Mouse (Mus musculus): Measurements from ENCODE around the gene Rexo4. TPM values are rescaled to one million over a fixed set of nuclear protein-coding genes. Genes with fewer than 3 reads are reported as not detected.

The Rexo4 gene
- polyA plus RNA-seq (2012; ENCODE audit: insufficient read depth, insufficient read length, missing spikeins): 57.9 and 62.1 TPM in 2 replicates

- peak within 1 kb of the TSS; percentile 95 for H3K4me3 ChIP-seq (ENCODE audit: insufficient read depth, low read length)
- TF ChIP-seq CTCF (IDR thresholded peaks at IDR 0.05; ENCODE audit: low read depth, low read length) (no peak), POLR2A (IDR thresholded peaks at IDR 0.05; ENCODE audit: borderline replicate concordance, low read depth, low read length) (no peak)
- peaks cover 22% of the 10 kb centered on the region for H3K4me1 ChIP-seq (ENCODE audit: control insufficient read depth, insufficient read depth, low read length)
- H3K27ac ChIP-seq (ENCODE audit: insufficient read depth, low read depth, low read length): peak within 1 kb of the TSS; percentile 96
Observed at GRCm38 (mm10) chr2:26963923-26964723, at the start of gene Rexo4. TSS of gene Rexo4 (minus strand) at chr2:26964386.

GRCm38 (mm10) chr2:27009714-27010244 lies 45.6 kb upstream of the Rexo4 start, which contains the start of gene Cacfd1:
TSS of gene Cacfd1 (plus strand) at chr2:27009926.
- Histone ChIP-seq H3K27ac (ENCODE audit: insufficient read depth, low read depth, low read length) (peak within 1 kb of the TSS; percentile 49), H3K4me3 (ENCODE audit: insufficient read depth, low read length) (peak within 1 kb of the TSS; percentile 86), H3K4me1 (ENCODE audit: control insufficient read depth, insufficient read depth, low read length) (peaks cover 17% of the 10 kb centered on the region)
- TF ChIP-seq CTCF (IDR thresholded peaks at IDR 0.05; ENCODE audit: low read depth, low read length) (no peak), POLR2A (IDR thresholded peaks at IDR 0.05; ENCODE audit: borderline replicate concordance, low read depth, low read length) (no peak)

- Histone ChIP-seq H3K27ac (ENCODE audit: insufficient read depth, low read depth, low read length) (no peak overlapping the region), H3K4me1 (ENCODE audit: control insufficient read depth, insufficient read depth, low read length) (peaks cover 17% of the 10 kb centered on the region), H3K4me3 (ENCODE audit: insufficient read depth, low read length) (no peak overlapping the region)
- TF ChIP-seq CTCF (IDR thresholded peaks at IDR 0.05; ENCODE audit: low read depth, low read length) (no peak), POLR2A (IDR thresholded peaks at IDR 0.05; ENCODE audit: borderline replicate concordance, low read depth, low read length) (no peak)
Observed at GRCm38 (mm10) chr2:27007701-27008100, 43.5 kb upstream of the Rexo4 start.

- Histone ChIP-seq H3K4me3 (ENCODE audit: insufficient read depth, low read length) (no peak overlapping the region), H3K4me1 (ENCODE audit: control insufficient read depth, insufficient read depth, low read length) (peaks cover 11% of the 10 kb centered on the region)
- no peak for TF ChIP-seq POLR2A (IDR thresholded peaks at IDR 0.05; ENCODE audit: borderline replicate concordance, low read depth, low read length)
- no peak for TF ChIP-seq CTCF (IDR thresholded peaks at IDR 0.05; ENCODE audit: low read depth, low read length)
Observed at GRCm38 (mm10) chr2:27006255-27006654, 42.1 kb upstream of the Rexo4 start.

GRCm38 (mm10) chr2:26997993-26998392 lies 33.8 kb upstream of the Rexo4 start:
- Histone ChIP-seq H3K27ac (ENCODE audit: insufficient read depth, low read depth, low read length) (no peak overlapping the region), H3K4me3 (ENCODE audit: insufficient read depth, low read length) (no peak overlapping the region), H3K4me1 (ENCODE audit: control insufficient read depth, insufficient read depth, low read length) (no peaks in the 10 kb centered on the region)
- no peak for TF ChIP-seq POLR2A (IDR thresholded peaks at IDR 0.05; ENCODE audit: borderline replicate concordance, low read depth, low read length)
- no peak for TF ChIP-seq CTCF (IDR thresholded peaks at IDR 0.05; ENCODE audit: low read depth, low read length)

More at GRCm38 (mm10) chr2:27006255-27006654, 42.1 kb upstream of the Rexo4 start:
- H3K27ac ChIP-seq (ENCODE audit: insufficient read depth, low read depth, low read length): no peak overlapping the region

- Histone ChIP-seq H3K4me3 (ENCODE audit: insufficient read depth, low read length) (no peak overlapping the region), H3K27ac (ENCODE audit: insufficient read depth, low read depth, low read length) (no peak overlapping the region), H3K4me1 (ENCODE audit: control insufficient read depth, insufficient read depth, low read length) (no peaks in the 10 kb centered on the region)
- TF ChIP-seq CTCF (IDR thresholded peaks at IDR 0.05; ENCODE audit: low read depth, low read length) (no peak), POLR2A (IDR thresholded peaks at IDR 0.05; ENCODE audit: borderline replicate concordance, low read depth, low read length) (no peak)
Observed at GRCm38 (mm10) chr2:26997498-26997897, 33.3 kb upstream of the Rexo4 start.

GRCm38 (mm10) chr2:26993936-26994335 lies 29.8 kb upstream of the Rexo4 start:
- Histone ChIP-seq H3K27ac (ENCODE audit: insufficient read depth, low read depth, low read length) (no peak overlapping the region), H3K4me1 (ENCODE audit: control insufficient read depth, insufficient read depth, low read length) (no peaks in the 10 kb centered on the region), H3K4me3 (ENCODE audit: insufficient read depth, low read length) (no peak overlapping the region)
- no peak for TF ChIP-seq POLR2A (IDR thresholded peaks at IDR 0.05; ENCODE audit: borderline replicate concordance, low read depth, low read length)
- no peak for TF ChIP-seq CTCF (IDR thresholded peaks at IDR 0.05; ENCODE audit: low read depth, low read length)

GRCm38 (mm10) chr2:26984640-26985039 lies 20.5 kb upstream of the Rexo4 start:
- H3K27ac ChIP-seq (ENCODE audit: insufficient read depth, low read depth, low read length): no peak overlapping the region
- H3K4me3 ChIP-seq (ENCODE audit: insufficient read depth, low read length): no peak overlapping the region
- peaks cover 10% of the 10 kb centered on the region for H3K4me1 ChIP-seq (ENCODE audit: control insufficient read depth, insufficient read depth, low read length)
- no peak for TF ChIP-seq POLR2A (IDR thresholded peaks at IDR 0.05; ENCODE audit: borderline replicate concordance, low read depth, low read length)
- TF ChIP-seq CTCF (IDR thresholded peaks at IDR 0.05; ENCODE audit: low read depth, low read length): no peak

- no peak overlapping the region for H3K27ac ChIP-seq (ENCODE audit: insufficient read depth, low read depth, low read length)
- H3K4me1 ChIP-seq (ENCODE audit: control insufficient read depth, insufficient read depth, low read length): peaks cover 10% of the 10 kb centered on the region
- TF ChIP-seq CTCF (IDR thresholded peaks at IDR 0.05; ENCODE audit: low read depth, low read length) (no peak), POLR2A (IDR thresholded peaks at IDR 0.05; ENCODE audit: borderline replicate concordance, low read depth, low read length) (no peak)
- H3K4me3 ChIP-seq (ENCODE audit: insufficient read depth, low read length): no peak overlapping the region
Observed at GRCm38 (mm10) chr2:26984179-26984578, 20.0 kb upstream of the Rexo4 start.

GRCm38 (mm10) chr2:26980361-26980760 lies 16.2 kb upstream of the Rexo4 start:
- H3K4me3 ChIP-seq (ENCODE audit: insufficient read depth, low read length): no peak overlapping the region
- H3K4me1 ChIP-seq (ENCODE audit: control insufficient read depth, insufficient read depth, low read length): peaks cover 11% of the 10 kb centered on the region
- no peak overlapping the region for H3K27ac ChIP-seq (ENCODE audit: insufficient read depth, low read depth, low read length)
- TF ChIP-seq CTCF (IDR thresholded peaks at IDR 0.05; ENCODE audit: low read depth, low read length) (no peak), POLR2A (IDR thresholded peaks at IDR 0.05; ENCODE audit: borderline replicate concordance, low read depth, low read length) (no peak)

Measured in bone marrow macrophage, adult 2 months (primary cell).